Mouse (Mus musculus) thymus, adult 2 months (tissue): ENCODE data around the gene Fdxacb1.

Experiments
- CTCF ChIP-seq: fragments of 200-500 bp; IDR thresholded peaks from 2 replicates; pipeline ENCODE4 v1.5.1; 2012; ENCODE audit warnings: mild to moderate bottlenecking, control low read depth, low read length, moderate library complexity, borderline replicate concordance; ENCODE audit not compliant: control insufficient read depth, poor library complexity, insufficient read depth; ENCODE audit errors: extremely low read depth
- POLR2A ChIP-seq: fragments of 200-500 bp; IDR thresholded peaks from 2 replicates; pipeline ENCODE4 v1.6.1; 2012; ENCODE audit warnings: mild to moderate bottlenecking, low read length, control low read depth, moderate library complexity; ENCODE audit not compliant: control insufficient read depth, poor library complexity, insufficient read depth; ENCODE audit errors: extremely low read depth

DNA sequence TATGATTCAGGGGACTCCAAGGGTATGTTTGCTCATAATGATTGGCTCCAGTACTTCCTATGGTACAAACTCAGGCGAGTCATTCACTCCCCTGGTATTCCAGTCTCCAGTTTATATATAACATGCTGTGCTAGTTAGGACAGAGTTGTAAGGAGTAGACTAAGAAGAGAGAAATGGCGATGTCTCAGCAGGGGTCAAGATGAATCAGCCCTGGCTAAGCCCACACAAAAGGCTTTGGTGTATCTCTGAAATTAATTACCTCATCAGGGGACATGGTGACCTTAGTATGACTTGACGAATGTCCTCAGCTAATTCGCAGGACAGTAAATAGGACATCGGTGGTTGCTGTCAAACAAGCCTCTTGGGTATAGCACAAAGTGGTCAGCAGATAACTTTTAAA is 11.3 kb upstream of the Fdxacb1 start:
- no peak for TF ChIP-seq POLR2A
- no peak for TF ChIP-seq CTCF
